Mouse (Mus musculus) embryo, embryonic 10 days (tissue): ENCODE data around the gene Panx3.
A peak's percentile ranks its signal among the peaks of the same experiment; 100 is the strongest.

ENCODE experiments used
- DNase-seq: peaks from one replicate; pipeline ENCODE4 v3.0.0-alpha.2; 2015; ENCODE audit warnings: low spot score

The Panx3 gene

GRCm38 (mm10) chr9:37669115-37669514 lies at the start of gene Panx3:
Panx3 (minus strand) TSS chr9:37669235.
- DNase-seq, result no peak

- no peak for DNase-seq
These were observed 47.1 kb upstream of the Panx3 start, which contains the start of gene Olfr160 for GRCm38 (mm10) chr9:37716150-37716549. Olfr160 (minus strand) TSS chr9:37716250.

DNA sequence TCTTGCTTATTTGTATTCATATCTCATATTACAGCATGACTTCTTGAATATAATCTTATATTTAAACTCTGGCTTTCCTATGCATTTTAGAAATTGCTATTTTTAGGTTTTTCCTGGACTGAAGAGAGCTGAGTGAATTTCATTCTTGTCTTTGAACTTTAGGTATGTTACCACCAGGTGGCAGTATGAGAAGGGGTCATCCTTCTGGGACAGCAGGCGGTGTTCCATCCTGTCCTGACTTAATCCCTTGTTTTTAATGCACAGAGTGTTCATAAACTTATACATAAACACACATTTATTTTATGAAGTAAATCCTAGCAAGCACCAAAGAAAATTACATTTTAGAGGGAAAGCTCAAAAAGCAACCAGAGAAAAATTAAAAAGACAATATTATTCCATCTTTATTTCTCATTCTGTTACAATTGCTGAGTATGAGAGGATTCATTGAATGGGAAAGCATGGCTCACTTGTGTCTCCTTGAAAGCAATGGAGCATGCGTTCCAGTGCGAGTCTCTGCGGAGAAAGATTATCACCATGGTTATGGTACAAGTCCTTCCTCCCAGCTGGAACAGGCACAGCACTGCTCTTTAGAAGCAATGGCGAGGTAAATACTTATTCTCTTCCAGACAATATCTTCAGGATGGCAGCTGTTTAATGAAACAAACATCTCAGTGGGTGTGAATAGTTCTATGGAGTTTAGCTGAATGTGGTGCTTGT lies 21.1 kb upstream of the Panx3 start:
- peak; percentile 78 for DNase-seq

- DNase-seq, result no peak
These were observed 18.9 kb upstream of the Panx3 start for GRCm38 (mm10) chr9:37687941-37688303.

- no peak for DNase-seq
These were observed 18.4 kb upstream of the Panx3 start for GRCm38 (mm10) chr9:37687288-37687940.

- DNase-seq, result no peak
These were observed 12.1 kb upstream of the Panx3 start for GRCm38 (mm10) chr9:37681123-37681522.

DNA sequence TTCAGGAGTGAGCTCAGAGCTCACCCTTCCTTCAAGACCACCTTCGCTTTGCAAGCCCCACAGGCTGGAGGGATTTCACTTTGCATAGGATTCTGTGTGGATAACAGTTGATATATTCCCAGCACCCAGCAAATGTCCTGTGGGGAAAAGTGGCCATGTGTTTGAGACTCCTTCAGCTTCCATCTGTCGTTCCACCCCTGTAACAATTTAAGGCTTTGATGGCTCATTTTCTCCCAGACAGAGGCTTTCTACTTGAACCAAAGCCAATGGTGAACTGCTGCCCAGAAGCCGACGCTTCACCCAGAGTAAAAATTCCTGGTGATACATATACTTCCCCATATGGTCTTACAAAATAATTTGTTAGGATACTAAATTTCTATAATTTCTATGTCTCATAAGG lies 6.3 kb upstream of the Panx3 start:
- no peak for DNase-seq

DNA sequence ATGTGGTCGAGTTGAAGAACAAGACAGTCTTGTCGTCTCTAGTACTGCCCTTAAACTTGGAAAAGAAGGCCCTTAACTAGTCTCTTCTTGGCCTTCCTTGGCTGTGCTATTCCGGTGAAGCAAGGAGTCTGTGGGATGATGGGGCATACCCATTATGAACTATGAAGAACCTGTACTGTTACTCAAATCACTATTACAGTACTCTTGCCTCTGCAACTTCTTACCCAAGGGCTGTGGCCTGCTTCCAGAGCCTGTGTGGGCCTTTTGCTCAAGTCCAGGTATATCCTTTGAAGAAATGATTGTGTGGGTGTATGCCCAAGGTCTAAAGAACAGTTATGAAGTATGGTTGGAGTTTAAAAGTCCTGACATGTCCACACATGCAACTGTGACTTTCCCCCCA lies 1.2 kb upstream of the Panx3 start:
- no peak for DNase-seq

- DNase-seq, result no peak
These were observed 643 bp upstream of the Panx3 start for GRCm38 (mm10) chr9:37669678-37670077.

DNA sequence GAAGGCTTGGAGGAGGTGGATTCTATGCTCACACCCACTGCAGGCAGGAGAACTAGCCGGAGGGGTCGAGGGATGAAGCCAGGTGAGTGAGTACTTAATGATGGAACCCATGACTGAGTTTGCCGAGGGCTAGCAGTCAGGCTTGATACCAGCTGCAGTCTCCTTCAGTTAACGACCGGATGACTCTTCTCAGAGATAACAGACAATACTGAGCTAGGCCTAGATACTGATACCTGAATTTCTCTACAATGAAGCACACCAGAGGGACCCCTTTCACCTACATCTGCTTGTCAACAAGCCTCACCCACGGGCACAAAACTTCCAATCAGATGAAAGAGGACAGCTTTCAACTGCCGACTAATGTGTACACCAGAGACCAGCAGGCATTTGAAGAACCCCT lies 3.0 kb downstream of the Panx3 start:
- no peak for DNase-seq

DNA sequence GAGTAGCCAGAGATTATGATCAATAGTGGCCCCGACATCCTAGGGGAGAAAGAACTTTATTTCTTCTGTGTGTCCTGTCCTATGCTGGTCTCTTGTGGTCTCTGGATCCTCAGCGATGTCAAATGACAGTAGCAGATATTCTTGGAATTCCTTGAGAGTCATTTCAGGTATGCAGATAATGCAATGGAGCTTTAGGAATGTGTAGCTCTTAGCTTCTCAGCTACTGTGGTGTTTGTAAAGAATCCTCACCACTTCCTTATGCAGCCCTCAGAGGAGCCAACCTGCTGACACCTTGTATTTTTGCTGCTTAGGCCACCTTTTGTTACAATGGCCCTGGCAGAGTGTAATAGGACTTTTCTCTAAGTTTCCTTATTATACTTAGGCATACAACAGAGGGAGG lies 4.4 kb downstream of the Panx3 start:
- DNase-seq, result no peak

DNA sequence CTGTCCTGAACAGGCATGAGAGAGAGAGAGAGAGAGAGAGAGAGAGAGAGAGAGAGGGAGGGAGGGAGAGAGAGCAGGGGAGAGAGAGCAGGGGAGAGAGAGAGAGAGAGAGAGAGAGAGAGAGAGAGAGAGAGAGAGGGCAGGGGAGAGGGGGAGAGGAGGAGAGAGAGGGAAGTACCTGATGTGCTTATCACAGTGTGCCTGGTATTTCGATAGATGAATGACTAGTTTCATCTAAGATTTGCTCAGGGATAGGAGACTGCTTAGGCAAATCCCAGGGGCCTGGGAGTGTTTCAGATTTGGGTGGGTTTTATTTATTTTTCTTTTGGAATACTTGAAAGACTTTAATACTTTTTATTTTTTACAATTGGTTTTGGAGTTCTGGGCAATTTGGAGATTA lies 5.8 kb downstream of the Panx3 start:
- no peak for DNase-seq

GRCm38 (mm10) chr9:37659413-37659812 lies 9.6 kb downstream of the Panx3 start:
- DNase-seq, result no peak

DNA sequence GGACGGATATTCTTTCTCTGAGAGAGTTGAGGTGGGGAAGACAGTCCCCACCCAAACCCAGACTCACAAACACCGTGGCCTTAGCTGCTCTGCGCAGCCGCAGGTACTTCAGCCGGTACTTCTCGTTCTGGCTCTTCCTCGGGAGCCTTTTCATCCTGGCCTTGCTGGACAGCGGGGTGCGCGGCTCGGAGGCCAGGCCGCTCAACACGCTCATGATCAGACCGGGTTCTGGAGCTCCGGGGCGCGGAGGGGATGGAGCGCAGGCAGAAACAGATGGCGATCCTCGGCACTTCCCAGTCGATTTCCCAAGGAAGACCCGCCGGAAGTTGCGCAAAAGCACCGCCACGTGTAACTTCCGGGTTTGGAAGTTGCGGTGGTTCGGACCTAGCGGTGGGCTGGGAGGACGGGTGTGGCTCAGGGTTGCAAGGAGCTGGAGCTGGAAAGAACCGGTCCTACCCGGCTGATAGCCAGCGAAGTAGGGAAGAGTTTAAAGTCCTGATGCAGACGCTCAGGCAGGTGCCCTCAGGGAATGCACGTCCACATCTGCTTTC lies 12.0 kb downstream of the Panx3 start, which contains the start of gene Tbrg1:
Tbrg1 (minus strand) TSS at position 382 of the 551 bp plus-strand sequence.
- peak; percentile 93 for DNase-seq

GRCm38 (mm10) chr9:37656439-37656881 lies 12.6 kb downstream of the Panx3 start:
- peak; percentile 10 for DNase-seq

DNA sequence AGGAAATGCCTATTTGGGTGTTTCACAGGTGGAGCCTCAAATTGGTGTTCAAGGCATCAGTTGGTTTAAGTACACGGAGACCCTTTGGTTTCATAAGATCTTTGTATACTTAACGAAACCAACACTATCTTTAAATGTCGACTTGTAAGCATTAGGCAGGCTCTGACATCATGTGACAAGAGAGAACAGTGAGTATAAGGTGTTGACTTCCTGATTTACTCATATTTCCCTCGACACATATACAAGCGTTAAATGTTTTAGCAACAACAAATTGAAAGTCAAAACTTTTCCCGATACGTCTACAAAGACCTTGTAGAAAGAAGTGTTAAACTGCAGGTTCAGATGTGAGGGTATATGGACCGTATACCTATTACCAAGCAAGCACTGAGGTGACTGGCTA lies 13.1 kb downstream of the Panx3 start:
- no peak for DNase-seq

DNA sequence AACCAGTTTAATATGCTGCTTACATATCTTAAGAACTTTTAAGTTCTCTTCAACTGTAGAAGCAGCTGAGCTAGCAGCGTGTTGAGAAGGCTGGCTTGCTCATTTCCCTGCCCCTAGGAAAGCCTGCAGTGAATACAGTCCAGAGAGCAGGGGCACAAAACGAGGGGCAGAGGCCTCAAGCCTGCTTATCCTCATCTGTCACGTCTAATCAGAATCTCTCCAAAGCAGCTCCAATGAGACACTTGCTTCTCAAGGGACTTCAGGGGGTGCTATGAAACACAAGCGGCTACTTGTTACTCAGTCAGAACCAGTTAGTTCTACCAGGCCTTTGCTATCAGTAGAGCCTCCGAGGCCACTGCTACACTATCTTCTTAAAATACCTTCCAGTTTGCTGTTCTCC lies 15.2 kb downstream of the Panx3 start:
- no peak for DNase-seq

DNA sequence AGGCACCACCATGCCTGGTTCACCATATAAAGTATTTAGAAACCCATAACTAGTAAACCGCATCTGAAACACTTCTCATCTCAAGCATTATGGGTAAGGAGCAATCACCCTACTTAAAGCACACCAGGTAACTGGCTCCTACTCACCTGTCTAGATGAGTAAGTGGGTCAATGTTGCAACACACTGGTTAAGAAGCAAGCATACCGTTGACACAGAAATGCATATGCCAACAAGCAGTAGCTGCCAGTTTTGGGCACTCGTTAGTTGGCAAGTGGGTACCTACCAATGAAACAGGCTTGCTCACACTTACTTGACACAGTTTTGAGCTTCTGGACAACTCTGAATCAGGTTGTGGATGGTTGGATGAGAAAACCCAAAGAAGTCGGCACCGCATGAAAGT lies 18.4 kb downstream of the Panx3 start:
- DNase-seq, result no peak

DNA sequence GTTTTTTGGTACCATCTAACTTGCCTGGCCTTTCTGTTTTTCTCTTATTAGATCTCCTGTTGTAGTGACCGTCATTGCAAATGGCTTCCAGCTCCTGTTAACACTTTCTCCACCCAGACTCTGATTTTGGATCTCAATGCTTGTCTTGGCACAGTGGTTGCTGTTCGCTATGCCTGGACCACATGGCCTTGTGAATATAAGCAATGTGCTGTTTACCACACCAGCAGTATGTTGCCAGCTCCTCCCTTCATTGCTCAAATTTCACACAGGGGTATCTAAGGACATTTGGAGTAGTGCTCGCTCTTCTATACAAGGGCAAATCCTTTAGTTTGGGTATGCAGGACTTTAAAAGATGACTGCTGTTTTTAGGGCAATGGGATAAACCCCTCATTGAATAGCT lies 22.8 kb downstream of the Panx3 start:
- no peak for DNase-seq

DNA sequence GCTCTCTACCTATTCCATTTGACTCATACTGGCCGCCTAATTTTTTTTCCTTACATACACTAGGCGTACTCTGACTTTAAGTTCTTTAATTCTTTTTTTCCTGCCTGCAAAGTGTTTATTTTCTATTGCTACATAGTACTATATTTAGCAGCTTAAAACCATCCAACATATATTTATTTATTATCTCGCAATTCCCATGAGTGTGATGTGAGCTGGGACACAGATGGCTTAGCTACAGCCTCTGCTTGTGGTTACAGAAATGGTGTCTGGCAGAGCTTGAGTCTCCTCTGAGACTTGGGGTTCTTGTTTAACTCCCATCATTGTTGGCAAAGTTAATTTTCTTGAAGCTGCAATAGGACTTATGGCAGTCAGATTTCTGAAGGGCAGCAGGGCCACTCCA lies 30.3 kb downstream of the Panx3 start:
- no peak for DNase-seq

- DNase-seq, result no peak
These were observed 32.1 kb downstream of the Panx3 start for GRCm38 (mm10) chr9:37636800-37637542.

- DNase-seq, result peak; percentile 74
These were observed 32.7 kb downstream of the Panx3 start for GRCm38 (mm10) chr9:37636335-37636734.

- DNase-seq, result no peak
These were observed 34.8 kb downstream of the Panx3 start for GRCm38 (mm10) chr9:37634269-37634668.
